Mouse (Mus musculus) heart, postnatal 10 days (tissue): ENCODE results near the gene Agpat4. TPM values are rescaled to one million over a fixed set of nuclear protein-coding genes. Genes with fewer than 3 reads are reported as not detected.

Experiments
- DNase-seq, 2 experiments: peaks; one replicate each; pipeline ENCODE4 v3.0.0; 2021
- intact Hi-C: fragments of 180-260 bp; cut with DNase I; formaldehyde crosslinking; loops from one replicate; pipeline ENCODE4 v1.15.1; 2025
- total RNA-seq, 2 experiments: library from RNA; stranded (reverse); gene quantifications; 2 replicates each; pipeline ENCODE4 v1.2.3; 2021

Agpat4 gene
- total RNA-seq, 2 experiments from 2014 or later: 8.4 to 10.2 TPM

DNA sequence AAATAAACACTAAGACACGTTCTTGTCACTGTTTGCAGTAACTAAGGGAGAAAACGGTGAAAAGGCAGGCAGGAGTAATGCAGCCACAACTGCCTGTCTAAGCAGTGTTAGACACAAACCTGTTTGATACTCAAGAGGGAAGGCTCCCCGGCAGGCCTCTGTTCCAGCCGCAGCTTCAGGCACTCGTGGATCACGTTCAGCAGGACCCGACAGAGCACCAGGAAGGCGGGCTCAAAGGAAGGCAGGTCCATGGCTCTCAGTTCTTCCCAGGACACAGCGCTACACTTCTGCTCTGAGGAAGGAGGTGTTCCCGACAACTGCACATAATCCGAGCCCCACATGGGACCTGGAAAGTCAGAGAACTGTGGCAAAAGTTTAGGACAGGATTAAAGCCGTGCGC lies 145.3 kb downstream of the Agpat4 start:
- no peak for DNase-seq
- intact Hi-C loops: no loop called here

GRCm38 (mm10) chr17:12264293-12264692 lies 145.8 kb downstream of the Agpat4 start:
- intact Hi-C loops: no loop called here
- no peak for DNase-seq

- peak; percentile 63 to 64 for DNase-seq
Observed at GRCm38 (mm10) chr17:12265969-12266925, 147.7 kb downstream of the Agpat4 start.

DNA sequence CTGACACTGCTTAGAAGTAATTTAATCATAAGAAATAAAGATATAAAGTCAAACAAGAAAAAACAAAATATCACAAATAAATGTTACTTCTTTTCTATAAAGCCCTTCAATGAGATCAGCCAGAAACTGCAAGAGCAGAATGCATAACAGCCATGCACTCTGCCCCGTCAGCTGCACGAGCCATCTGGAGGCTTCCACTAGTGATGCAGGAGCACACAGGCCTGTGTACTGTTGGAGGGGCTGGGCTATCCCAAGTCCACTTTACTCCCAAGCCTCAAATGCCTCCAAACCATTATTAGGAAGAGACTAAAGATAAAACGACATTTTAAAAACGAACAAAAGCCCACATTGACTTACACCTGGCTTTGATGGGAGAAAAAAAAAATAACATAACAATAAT lies 149.6 kb downstream of the Agpat4 start:
- intact Hi-C loops: loop anchor here (5.0 kb wide), 1 partner anchor 49 kb away; the partner anchor contains the start of gene Map3k4
- no peak for DNase-seq

More at GRCm38 (mm10) chr17:12265969-12266925, 147.7 kb downstream of the Agpat4 start:
- intact Hi-C loops: loop anchor here (2.0 to 5.0 kb wide), 2 partner anchors 51 to 101 kb away; partner anchors contain the start of gene Map3k4

DNA sequence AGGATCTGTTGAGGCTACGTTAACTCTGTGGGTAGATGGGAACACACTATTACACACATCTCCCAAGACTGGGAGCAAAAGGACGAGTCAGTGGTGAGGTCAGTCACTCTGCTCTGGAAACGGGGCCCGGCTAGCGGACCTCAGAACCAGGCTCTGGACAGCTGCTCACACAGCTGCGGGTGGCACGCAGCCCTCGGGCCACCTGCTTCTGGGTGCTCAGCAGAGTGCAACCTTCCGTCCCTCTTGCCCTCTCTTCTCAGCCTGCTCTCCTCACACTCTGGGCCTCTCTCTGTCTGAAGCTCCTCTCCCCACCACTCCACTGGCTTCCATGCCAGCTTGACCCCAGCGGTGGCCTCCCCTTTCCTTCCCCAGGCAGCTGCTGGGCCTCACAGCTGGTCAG lies 150.0 kb downstream of the Agpat4 start:
- intact Hi-C loops: loop anchor here (5.0 kb wide), 1 partner anchor 49 kb away; the partner anchor contains the start of gene Map3k4
- peak; percentile 15 to 36 for DNase-seq

Other genes starting within 250 kb of the Agpat4 start
- 10 to 100 TPM; 35.6 to 39.4 TPM for gene Map3k4, start 200.1 kb downstream of the Agpat4 start, total RNA-seq